Mouse (Mus musculus): ENCODE data around the gene Neu1.
"Not testable (repeated sequence)": the region's sequence is repeated elsewhere in the genome, so short reads cannot be mapped to it uniquely, and the experiment has no call there.

The Neu1 gene

GRCm38 (mm10) chr17:34964640-34965049 is 33.6 kb downstream of the Neu1 start:
- DNase-seq (ENCODE audit: low read depth, low spot score) = peak; percentile 48

- DNase-seq (ENCODE audit: low read depth, low spot score) = no peak
These were observed 34.6 kb downstream of the Neu1 start for GRCm38 (mm10) chr17:34965627-34966026.

DNA sequence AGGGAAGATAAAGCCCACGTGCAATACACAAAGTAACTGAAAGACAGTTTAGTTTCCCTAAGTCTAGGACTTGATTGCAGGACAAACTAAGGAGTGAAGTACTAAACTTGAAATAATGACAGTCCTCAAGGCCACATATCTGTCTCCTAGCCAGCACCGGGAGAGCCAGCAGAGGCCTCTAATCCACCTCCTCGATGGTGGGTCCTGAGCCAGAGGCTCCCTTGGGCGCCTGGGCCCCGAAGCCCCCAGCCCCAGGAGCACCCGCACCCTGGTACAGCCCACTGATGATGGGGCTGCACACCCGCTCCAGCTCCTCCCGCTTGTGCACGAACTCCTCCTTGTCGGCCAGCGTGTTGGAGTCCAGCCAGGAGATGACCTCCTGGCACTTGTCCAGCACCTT is 38.8 kb downstream of the Neu1 start, which contains the start of gene Gm20481:
Gm20481 (plus strand) TSS at position 91 of the 400 bp plus-strand sequence.
- DNase-seq (ENCODE audit: low read depth, low spot score) = not testable (repeated sequence)

DNA sequence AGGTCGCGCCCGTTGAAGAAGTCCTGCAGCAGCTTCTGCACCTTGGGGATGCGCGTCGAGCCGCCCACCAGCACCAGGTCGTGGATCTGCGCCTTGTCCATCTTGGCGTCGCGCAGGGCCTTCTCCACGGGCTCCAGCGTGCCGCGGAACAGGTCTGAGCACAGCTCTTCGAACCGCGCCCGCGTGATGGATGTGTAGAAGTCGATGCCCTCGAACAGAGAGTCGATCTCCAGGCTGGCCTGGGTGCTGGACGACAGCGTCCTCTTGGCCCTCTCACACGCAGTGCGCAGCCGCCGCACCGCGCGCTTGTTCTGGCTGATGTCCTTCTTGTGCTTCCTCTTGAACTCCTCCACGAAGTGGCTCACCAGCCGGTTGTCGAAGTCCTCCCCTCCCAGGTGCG is 39.8 kb downstream of the Neu1 start:
- DNase-seq (ENCODE audit: low read depth, low spot score) = not testable (repeated sequence)

DNA sequence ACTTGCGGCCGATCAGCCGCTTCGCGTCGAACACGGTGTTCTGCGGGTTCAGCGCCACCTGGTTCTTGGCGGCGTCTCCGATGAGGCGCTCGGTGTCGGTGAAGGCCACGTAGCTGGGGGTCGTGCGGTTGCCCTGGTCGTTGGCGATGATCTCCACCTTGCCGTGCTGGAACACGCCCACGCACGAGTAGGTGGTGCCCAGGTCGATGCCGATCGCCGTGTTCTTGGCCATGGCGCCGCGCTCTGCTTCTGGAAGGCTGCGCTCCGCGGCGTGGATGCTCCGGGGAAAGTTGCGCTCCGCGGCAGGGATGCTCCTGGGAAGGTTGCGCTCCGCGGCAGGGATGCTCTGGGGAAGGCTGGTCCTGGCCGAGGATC is 40.6 kb downstream of the Neu1 start:
- not testable (repeated sequence) for DNase-seq (ENCODE audit: low read depth, low spot score)

DNA sequence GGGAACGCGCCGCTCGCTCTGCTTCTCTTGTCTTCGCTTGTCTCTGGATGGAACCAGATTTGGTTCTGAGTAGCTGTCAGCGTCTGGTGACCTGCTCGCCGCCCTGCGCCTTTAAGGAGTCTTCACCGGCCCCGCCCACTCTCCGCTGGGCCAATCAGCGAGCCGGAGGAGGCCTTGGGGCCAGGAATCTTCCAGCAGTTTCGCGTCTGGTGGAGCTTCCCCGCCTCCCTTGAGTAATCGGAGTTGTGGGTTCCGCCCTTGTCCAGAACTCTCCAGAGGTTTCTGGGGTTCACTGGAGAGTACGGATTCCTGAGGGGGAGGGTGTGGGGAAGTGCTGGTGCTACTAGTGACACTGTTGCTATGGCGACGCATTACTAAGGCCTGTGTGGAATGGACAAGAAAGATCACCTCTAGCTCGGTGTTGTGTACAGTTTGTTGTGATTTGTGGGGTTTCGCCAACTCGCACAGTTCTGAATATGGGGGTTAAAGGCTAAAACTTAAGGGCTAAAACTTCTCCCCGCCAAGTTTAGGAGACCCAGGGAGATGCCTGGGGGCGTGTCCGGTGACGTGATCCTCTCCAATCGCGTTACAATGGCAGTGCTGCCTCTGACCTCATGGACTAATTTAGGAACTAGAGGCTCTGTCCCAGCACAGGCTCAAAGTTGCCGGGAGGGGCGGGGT is 41.2 kb downstream of the Neu1 start, which contains the start of the genes Hspa1a and Hspa1l:
Hspa1a (minus strand) TSS at position 88 of the 681 bp plus-strand sequence.
Hspa1l (plus strand) TSS at position 635 of the 681 bp plus-strand sequence.
- DNase-seq (ENCODE audit: low read depth, low spot score) = peak; percentile 84

GRCm38 (mm10) chr17:34975581-34976492 is 44.8 kb downstream of the Neu1 start:
- no peak for DNase-seq (ENCODE audit: low read depth, low spot score)

DNA sequence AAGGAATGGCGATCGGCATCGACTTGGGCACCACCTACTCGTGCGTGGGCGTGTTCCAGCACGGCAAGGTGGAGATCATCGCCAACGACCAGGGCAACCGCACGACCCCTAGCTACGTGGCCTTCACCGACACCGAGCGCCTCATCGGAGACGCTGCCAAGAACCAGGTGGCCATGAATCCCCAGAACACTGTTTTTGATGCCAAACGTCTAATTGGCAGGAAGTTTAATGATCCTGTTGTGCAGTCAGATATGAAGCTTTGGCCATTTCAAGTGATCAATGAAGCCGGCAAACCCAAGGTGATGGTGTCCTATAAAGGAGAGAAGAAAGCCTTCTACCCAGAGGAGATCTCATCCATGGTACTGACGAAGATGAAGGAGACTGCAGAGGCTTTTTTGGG is 45.9 kb downstream of the Neu1 start:
- no peak for DNase-seq (ENCODE audit: low read depth, low spot score)

DNA sequence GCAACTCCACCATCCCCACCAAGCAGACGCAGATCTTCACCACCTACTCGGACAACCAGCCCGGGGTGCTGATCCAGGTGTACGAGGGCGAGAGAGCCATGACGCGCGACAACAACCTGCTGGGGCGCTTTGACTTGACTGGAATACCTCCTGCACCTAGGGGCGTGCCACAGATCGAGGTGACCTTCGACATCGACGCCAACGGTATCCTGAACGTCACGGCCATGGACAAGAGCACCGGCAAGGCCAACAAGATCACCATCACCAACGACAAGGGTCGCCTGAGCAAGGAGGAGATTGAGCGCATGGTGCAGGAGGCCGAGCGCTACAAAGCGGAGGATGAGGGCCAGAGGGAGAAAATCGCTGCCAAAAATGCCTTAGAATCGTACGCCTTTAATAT is 47.2 kb downstream of the Neu1 start:
- DNase-seq (ENCODE audit: low read depth, low spot score) = no peak

DNA sequence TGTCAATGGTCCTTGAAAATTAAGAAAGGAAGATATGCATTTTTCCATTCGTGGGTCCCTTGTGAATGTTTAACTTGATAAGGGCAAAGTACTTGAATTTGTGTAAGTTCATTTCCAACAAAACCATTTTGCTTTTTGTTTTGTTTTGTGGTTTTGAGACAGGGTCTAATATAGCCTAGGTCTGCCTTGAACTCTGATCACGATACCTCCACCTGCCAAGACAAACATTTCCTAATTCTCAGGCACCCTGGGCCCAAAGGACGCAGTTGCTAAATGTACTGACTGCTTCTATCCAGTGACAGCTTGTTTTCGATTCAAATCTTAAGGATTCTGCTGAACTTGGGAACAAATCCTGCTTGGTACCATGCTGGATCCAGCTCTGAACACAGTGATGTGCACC is 48.6 kb downstream of the Neu1 start:
- DNase-seq (ENCODE audit: low read depth, low spot score) = no peak

DNA sequence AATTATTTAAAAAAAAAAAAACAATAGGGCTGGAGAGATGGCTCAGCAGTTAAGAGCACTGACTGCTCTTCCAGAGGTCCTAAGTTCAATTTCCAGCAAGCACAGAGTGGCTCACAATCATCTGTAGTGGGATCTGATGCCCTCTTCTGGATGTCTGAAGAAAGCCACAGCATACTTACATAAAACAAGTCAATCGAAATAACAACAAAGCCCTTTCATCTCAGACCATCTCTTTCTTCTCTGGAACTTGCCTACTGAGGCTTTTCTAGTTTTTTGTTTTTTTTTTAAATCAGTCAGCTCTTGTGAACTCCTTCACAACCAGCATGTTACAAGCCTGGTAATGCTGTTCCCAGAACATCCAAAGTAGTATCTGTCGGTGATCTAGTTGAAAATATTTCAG is 49.6 kb downstream of the Neu1 start:
- peak; percentile 84 for DNase-seq (ENCODE audit: low read depth, low spot score)

GRCm38 (mm10) chr17:34981690-34982180 is 50.7 kb downstream of the Neu1 start, which contains the start of gene Lsm2:
Gene Lsm2, plus strand, starts transcription at chr17:34981862.
- peak; percentile 95 for DNase-seq (ENCODE audit: low read depth, low spot score)

- DNase-seq (ENCODE audit: low read depth, low spot score) = no peak
These were observed 51.3 kb downstream of the Neu1 start for GRCm38 (mm10) chr17:34982328-34982727.

DNA sequence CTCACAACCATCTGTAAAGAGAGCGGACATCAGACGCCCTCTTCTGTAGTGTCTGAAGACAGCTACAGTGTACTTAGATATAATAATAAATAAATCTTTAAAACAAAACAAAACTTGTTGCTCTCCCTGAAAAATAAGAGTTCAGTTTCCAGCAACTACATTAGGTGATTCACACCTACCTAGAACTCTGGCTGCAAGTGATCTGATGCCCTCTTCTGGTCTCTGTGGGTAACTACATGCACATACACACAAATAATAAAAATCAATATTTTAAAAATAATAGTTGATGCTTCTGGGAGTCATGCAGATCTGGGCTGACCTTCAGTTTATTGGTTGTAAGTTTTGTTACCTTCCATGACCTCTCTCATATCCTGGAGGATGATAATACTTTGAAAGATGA is 53.2 kb downstream of the Neu1 start:
- peak; percentile 55 for DNase-seq (ENCODE audit: low read depth, low spot score)

Measured in ES-CJ7 (cell line).